Mouse (Mus musculus) spleen, adult 2 months (tissue): ENCODE data around the gene Sdhd.

ENCODE experiments used
- CTCF ChIP-seq: fragments of 200-500 bp; IDR thresholded peaks from 2 replicates; pipeline ENCODE4 v1.5.1; 2011; ENCODE audit warnings: mild to moderate bottlenecking, inconsistent platforms; ENCODE audit not compliant: insufficient read depth, insufficient read length, insufficient replicate concordance; ENCODE audit errors: extremely low read depth
- POLR2A ChIP-seq: fragments of 200-500 bp; IDR thresholded peaks from 2 replicates; pipeline ENCODE4 v1.6.1; 2011; ENCODE audit warnings: low read depth, low read length, inconsistent platforms

DNA sequence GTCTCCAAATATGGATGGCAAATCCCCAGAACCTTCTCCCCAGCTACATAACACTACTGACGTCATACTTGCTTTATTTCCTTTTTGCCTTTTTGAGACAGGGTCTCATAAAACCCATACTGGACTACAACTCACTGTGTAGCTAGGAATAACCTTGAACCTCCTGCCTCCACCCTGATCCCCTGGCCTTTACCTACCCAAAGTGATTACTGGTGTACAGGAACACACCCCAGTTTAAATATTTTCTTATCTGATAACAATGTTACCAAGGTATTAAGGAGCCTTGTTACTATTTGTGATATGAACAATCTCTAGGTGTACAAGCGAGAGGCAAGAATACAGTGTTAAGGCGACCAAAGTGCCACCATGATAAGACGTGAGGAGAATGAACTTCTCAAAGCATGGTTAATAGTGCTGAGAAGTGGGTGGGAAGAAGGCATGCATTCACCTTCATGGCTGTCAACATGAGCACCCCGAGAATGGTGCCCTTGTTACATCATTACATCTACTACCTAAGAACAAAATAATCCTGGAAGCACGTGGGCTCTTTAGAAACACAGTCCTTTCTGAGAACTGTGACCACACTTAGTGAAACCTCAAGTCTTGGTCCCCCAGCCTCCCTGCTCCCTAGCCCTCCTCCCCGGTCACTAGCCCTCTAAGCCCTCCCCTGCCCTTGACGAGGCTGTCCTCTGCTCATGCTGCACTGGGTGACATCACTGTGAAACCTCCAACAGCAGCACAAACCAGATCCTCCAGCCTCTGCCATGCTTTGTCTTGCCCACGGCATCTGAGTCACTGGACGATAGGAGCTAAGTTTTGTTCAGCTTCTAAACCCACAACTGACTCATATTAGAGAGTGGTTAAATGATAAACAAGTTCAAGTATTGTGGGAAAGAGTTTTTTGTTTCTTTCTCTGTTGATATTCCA lies 33.8 kb downstream of the Sdhd start:
- TF ChIP-seq CTCF: no peak
- TF ChIP-seq POLR2A: no peak
